Mouse (Mus musculus): Measurements from ENCODE around the gene Miga1. TPM values are rescaled to one million over a fixed set of nuclear protein-coding genes. Genes with fewer than 3 reads are reported as not detected.
"Not testable (repeated sequence)": the region's sequence is repeated elsewhere in the genome, so short reads cannot be mapped to it uniquely, and the experiment has no call there.

Gene Miga1
- polyA plus RNA-seq, 1 experiment: 24.8 TPM

DNA sequence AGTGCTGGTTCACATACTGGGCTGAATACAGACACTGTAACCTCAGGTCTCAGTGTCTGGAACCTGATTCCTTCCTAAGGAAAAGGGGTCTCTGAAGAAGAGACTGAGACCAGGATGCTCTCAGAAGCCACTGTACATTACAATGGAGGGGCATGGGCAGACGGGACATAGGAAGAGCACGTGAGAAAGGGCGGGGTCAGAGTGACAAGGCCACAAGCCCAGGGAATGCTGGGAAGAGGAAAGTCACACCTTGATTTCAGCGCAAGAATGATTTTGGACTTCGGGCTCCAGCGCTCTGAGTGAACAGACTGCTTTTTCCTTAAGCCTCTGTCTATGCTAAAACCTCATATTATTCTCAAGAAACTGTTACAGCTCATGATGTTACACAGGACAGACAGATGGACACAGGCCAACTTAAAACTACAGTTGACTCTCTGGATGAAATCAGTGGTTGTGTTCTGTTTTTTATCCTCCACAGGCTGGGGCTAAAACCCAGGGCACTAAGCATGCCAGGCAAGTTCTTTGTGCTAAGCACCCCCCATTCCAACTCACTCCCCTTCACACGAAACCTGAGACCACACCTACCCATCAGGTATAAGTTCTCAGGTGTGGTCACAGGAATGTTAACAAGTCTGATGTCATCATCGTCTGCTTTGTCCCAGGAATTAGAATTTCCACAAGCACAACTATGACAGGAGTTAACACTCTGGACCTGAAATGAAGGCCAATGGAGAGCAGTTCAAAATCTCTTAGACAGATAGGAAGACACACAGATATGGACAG, 18.3 kb downstream of the Miga1 start:
- TF ChIP-seq POLR2A (IDR thresholded peaks at IDR 0.05; ENCODE audit: borderline replicate concordance, extremely low read depth, insufficient read depth, insufficient read length, poor library complexity, severe bottlenecking) (no peak), CTCF (IDR thresholded peaks at IDR 0.05; ENCODE audit: borderline replicate concordance, extremely low read depth, insufficient read depth, insufficient read length) (no peak)
- no peak for DNase-seq (ENCODE audit: low read depth)

DNA sequence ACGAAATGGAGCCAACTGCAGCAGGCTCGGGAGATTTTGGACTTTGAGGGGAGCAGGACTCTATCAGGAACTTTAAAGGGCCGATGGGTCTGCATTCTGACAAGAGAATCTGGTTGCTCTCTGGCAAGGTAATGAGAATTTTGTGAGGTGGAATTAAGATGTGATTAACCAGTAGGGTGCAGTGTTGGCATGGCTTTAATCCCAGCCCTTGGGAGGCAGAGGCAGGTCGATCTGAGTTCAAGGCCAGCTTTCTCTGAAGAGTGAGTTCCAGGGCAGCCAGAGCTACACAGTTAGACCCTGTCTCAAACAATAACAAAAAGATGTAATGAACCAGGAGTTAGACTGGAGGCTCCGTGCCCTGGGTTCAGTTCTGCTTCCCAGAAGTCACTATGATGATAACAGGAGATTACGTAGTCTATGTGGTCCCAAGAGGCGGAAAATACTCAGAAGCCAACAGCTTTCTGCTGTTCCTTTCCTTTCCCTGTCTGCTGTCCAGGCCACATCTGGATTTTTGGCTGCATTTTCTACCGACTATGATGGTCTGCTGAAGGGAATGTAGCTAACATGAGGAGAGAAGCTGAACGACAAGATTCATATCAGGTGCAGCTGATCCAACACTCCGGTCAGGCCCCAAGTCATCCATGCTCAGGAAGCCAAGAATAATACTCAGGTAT, 19.1 kb downstream of the Miga1 start:
- no peak for DNase-seq (ENCODE audit: low read depth)

DNA sequence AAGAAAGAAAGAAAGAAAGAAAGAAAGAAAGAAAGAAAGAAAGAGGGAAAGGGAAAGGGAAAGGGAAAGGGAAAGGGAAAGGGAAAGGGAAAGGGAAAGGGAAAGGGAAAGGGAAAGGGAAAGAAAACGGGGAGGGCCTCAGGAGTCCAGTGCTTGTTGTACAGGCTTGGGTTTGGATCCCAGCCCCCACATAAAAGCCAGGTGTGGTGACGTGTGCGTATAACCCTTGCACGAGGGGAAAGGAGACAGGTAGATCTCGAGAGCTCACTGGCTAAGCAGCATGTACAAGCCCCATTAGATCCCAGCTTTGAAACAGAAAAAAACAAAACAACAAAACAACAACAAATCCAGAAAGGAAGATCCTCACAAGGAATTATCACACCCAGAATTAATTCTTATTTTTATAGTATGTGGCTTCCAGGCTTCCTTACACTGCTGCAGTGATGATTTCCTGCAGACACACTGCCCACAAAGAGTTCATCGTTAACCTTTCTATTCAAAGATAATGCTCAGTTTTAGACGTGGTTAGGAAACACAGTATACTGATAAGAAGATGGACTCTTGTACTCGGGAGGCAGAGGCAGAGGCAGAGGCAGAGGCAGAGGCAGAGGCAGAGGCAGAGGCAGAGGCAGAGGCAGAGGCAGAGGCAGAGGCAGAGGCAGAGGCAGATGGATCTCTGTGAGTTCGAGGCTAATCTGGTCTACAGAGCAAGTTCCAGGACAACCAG, 23.6 kb downstream of the Miga1 start:
- DNase-seq (ENCODE audit: low read depth): not testable (repeated sequence)

More for the DNA sequence above, 19.1 kb downstream of the Miga1 start:
- TF ChIP-seq CTCF (IDR thresholded peaks at IDR 0.05; ENCODE audit: borderline replicate concordance, extremely low read depth, insufficient read depth, insufficient read length): no peak
- no peak for TF ChIP-seq POLR2A (IDR thresholded peaks at IDR 0.05; ENCODE audit: borderline replicate concordance, extremely low read depth, insufficient read depth, insufficient read length, poor library complexity, severe bottlenecking)

DNA sequence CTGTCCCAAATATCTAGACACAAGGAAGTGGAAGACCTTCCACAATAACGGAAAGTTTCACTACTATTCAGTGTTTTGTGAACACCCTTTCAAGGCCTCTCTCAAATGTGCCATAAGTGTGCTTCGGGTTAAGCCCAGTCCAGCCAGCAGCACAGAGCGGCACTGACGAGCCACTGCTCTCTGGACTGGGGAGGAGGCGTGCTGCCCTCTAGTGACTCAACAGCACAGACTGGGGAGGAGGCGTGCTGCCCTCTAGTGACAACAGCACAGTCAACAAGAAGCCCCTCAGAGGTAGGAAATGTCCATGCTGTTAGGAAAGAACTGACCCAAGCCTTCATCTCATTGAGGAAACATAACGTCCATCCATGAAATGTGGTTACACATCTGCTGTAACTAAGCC, 24.6 kb downstream of the Miga1 start:
- TF ChIP-seq CTCF (IDR thresholded peaks at IDR 0.05; ENCODE audit: borderline replicate concordance, extremely low read depth, insufficient read depth, insufficient read length) (peak; percentile 88), POLR2A (IDR thresholded peaks at IDR 0.05; ENCODE audit: borderline replicate concordance, extremely low read depth, insufficient read depth, insufficient read length, poor library complexity, severe bottlenecking) (no peak)

DNA sequence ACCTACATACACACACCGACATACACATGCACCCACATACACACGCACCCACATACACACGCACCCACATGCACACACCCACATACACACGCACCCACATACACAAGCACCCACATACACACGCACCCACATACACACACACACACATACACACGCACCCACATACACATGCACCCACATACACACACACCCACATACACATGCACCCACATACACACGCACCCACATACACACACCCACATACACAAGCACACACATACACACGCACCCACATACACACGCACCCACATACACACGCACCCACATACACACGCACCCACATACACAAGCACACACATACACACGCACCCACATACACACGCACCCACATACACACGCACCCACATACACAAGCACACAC, 25.5 kb downstream of the Miga1 start:
- not testable (repeated sequence) for DNase-seq (ENCODE audit: low read depth)

More for the DNA sequence above, 24.6 kb downstream of the Miga1 start:
- DNase-seq (ENCODE audit: low read depth): peak; percentile 88

DNA sequence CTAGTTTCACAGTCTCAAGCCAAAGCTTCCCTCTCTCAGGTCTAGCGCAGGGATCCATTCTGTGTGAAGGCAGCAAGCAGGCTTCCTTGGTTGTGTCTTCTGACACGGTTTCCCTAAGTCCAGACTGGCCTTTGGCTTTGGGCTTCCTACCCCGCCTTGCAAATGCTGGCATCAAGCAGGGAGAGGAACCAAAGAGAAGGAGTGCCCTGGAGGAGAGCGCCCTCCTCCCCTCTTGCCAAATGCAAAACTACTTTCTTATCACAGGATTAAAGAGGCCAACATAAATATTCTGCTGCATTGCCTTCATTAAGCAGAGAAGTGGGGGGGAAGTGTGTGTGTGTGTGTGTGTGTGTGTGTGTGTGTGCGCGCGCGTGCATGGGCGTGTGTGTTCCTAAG, 31.0 kb downstream of the Miga1 start:
- TF ChIP-seq CTCF (IDR thresholded peaks at IDR 0.05; ENCODE audit: borderline replicate concordance, extremely low read depth, insufficient read depth, insufficient read length): no peak
- TF ChIP-seq POLR2A (IDR thresholded peaks at IDR 0.05; ENCODE audit: borderline replicate concordance, extremely low read depth, insufficient read depth, insufficient read length, poor library complexity, severe bottlenecking): no peak
- no peak for DNase-seq (ENCODE audit: low read depth)

DNA sequence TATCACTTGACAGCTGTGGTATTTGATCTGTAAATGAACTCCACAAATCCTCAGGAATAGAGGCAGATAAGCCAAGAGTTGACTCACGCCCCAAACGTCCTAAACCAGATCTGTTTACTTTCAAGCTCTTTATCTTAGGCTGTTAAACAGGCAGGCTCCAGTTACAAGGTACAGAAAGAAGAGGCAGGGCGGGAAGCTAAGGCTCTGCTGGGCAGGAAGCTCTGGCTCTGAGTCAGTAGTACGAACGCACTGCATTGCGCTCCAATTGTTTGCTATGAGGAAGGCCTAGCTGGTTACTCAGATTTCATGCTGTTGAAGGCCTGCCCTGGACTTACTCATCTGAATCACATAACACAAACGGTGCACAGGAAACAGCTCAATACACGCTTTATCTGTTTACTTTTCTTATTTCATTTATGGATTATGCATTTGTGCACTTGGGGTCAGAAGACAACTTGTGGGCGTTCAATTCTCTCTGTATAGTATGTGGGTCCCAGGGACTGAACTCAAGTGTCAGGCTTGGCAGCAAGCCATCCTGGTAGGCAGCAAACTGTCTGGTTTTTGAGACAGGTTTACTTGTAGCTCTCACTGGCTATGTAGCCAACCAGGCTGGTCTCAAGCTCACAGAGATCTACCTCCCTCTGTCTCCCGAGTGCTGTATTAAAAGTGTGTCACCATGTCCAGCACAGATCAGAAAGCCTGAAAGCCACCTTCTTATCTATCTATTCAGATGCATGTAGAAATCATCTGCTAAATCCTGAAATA, 31.5 kb downstream of the Miga1 start:
- no peak for TF ChIP-seq POLR2A (IDR thresholded peaks at IDR 0.05; ENCODE audit: borderline replicate concordance, extremely low read depth, insufficient read depth, insufficient read length, poor library complexity, severe bottlenecking)
- TF ChIP-seq CTCF (IDR thresholded peaks at IDR 0.05; ENCODE audit: borderline replicate concordance, extremely low read depth, insufficient read depth, insufficient read length): no peak
- DNase-seq (ENCODE audit: low read depth): peak; percentile 7

DNA sequence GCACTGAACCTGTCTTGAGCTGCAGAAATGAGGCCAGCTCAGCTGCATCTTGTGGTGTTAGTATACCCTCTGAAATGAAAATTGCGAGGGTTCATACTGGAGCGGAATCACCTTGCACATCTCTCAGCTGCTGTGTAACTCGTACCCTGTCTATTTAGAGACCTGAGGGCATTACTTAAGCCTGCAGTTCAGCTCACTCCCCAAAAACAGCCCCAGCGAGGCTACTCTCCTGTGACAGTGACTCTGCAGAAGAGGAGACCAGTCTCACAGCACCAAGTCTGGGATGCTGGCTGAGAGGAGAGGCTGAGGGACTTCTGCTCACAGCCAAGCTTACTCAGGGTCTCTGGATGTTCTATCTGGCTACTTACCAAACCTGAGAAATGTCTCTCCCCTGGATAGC, 34.2 kb downstream of the Miga1 start:
- TF ChIP-seq CTCF (IDR thresholded peaks at IDR 0.05; ENCODE audit: borderline replicate concordance, extremely low read depth, insufficient read depth, insufficient read length): no peak
- no peak for TF ChIP-seq POLR2A (IDR thresholded peaks at IDR 0.05; ENCODE audit: borderline replicate concordance, extremely low read depth, insufficient read depth, insufficient read length, poor library complexity, severe bottlenecking)
- DNase-seq (ENCODE audit: low read depth): no peak

DNA sequence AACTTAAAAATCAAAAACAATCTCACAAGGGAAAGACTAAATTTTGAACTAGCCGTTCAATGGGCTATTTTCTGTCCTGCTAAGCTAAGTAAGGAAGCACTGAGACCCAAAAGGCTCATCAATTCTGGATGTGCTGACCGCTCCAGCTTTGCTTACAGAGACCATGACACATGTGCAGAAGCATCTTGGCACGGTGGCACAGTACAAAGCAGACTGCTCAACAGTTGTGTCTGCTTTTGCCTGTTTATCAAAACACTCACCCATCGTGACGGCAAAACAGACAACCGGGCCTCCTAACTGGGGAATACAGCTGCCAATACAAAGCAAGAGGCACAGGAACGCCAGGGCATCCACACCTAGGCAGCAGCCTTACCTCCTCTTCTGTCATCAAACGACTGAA, 35.1 kb downstream of the Miga1 start:
- no peak for DNase-seq (ENCODE audit: low read depth)
- TF ChIP-seq CTCF (IDR thresholded peaks at IDR 0.05; ENCODE audit: borderline replicate concordance, extremely low read depth, insufficient read depth, insufficient read length) (no peak), POLR2A (IDR thresholded peaks at IDR 0.05; ENCODE audit: borderline replicate concordance, extremely low read depth, insufficient read depth, insufficient read length, poor library complexity, severe bottlenecking) (no peak)

DNA sequence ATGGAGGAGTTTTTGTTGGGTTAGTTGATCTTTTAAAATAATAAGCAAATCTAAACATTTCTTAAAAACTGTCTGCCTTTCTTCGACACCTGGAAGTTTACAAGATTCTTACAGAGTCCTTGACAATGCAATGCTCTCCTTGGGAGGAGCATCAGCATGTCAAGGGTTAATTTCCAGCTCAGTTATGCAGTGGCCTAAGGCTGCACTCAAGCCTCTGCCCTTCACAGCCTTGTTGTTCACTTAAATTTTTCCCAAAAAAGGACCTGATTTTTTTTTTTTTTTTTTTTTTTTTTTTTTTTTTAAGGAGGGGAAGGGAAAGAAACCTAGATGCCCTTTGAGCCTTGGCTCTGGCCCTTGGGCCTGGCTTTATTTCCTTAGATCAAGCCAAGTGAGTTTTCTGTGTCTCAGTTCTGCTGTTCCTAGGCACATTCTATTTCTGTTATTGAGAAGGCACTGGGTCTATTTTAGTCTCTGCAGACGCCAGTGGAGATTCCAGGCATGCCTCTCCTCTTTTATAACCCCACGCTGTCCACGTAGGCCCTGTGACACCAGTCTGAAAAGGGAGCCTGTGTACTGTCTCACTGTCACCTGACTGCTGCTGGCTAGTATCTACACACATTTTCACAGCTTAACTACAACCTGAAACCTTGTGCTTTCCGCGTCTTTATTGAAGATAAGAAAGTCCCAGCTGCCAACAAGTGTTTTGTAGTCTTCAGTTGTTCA, 36.0 kb downstream of the Miga1 start:
- DNase-seq (ENCODE audit: low read depth): no peak

DNA sequence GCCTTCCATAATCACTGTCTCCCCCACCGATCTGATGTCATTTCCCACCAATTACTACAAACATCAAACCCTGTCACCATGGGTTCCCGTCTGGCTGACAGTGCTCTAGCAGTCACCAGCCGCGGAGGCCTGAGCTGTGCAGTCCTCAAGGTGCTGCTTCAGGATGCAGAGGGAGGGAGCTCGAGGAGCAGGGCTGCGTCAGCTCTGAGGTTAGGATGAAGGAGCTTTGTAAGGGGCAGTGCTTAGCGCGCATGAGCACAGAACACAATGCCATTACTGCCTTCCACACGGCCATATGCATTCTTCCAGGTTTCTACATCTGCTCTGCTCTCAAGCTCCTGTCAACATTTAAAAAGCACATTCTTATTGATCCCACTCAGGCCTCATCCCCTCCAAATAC, 37.2 kb downstream of the Miga1 start:
- TF ChIP-seq CTCF (IDR thresholded peaks at IDR 0.05; ENCODE audit: borderline replicate concordance, extremely low read depth, insufficient read depth, insufficient read length): no peak
- TF ChIP-seq POLR2A (IDR thresholded peaks at IDR 0.05; ENCODE audit: borderline replicate concordance, extremely low read depth, insufficient read depth, insufficient read length, poor library complexity, severe bottlenecking): no peak
- no peak for DNase-seq (ENCODE audit: low read depth)

More for the DNA sequence above, 36.0 kb downstream of the Miga1 start:
- TF ChIP-seq POLR2A (IDR thresholded peaks at IDR 0.05; ENCODE audit: borderline replicate concordance, extremely low read depth, insufficient read depth, insufficient read length, poor library complexity, severe bottlenecking) (no peak), CTCF (IDR thresholded peaks at IDR 0.05; ENCODE audit: borderline replicate concordance, extremely low read depth, insufficient read depth, insufficient read length) (no peak)

All from brain, embryonic 14.5 days (tissue).